Mouse (Mus musculus) midbrain, postnatal 0 days (tissue): ENCODE results near the gene Arl15. TPM values are rescaled to one million over a fixed set of nuclear protein-coding genes. Genes with fewer than 3 reads are reported as not detected.

ENCODE experiments used
- ATAC-seq: fragments of 200-750 bp; cut with Nextera tagmentation; 2 replicates; pipeline ENCODE4 v1.8.0; 2017; ENCODE audit warnings: moderate number of reproducible peaks, mild to moderate bottlenecking, moderate TSS enrichment, moderate library complexity; ENCODE audit not compliant: low FRiP score
- DNase-seq: peaks from one replicate; pipeline ENCODE4 v3.0.0-alpha.2; 2015; ENCODE audit warnings: low spot score
- H3K27ac ChIP-seq: fragments of 300-500 bp; sonication (generic); 2 replicates; pipeline ENCODE4 v1.5.1; 2014; ENCODE audit warnings: low read depth, mild to moderate bottlenecking, low read length, mixed read lengths
- H3K27me3 ChIP-seq: fragments of 300-500 bp; sonication (generic); 2 replicates; pipeline ENCODE4 v1.6.1; 2014; ENCODE audit warnings: low read length, control low read depth, mixed read lengths; ENCODE audit not compliant: insufficient read depth
- H3K36me3 ChIP-seq: fragments of 300-500 bp; sonication (generic); 2 replicates; pipeline ENCODE4 v1.6.1; 2014; ENCODE audit warnings: low read length, control low read depth, mixed read lengths; ENCODE audit not compliant: insufficient read depth
- H3K4me1 ChIP-seq: fragments of 300-500 bp; sonication (generic); 2 replicates; pipeline ENCODE4 v1.6.1; 2014; ENCODE audit warnings: mild to moderate bottlenecking, control low read depth, antibody characterized with exemption, low read length, mixed read lengths; ENCODE audit not compliant: insufficient read depth
- H3K4me2 ChIP-seq: fragments of 300-500 bp; sonication (generic); 2 replicates; pipeline ENCODE4 v1.6.1; 2014; ENCODE audit warnings: low read depth, mild to moderate bottlenecking, low read length, mixed read lengths; ENCODE audit not compliant: poor library complexity, severe bottlenecking
- H3K4me3 ChIP-seq: fragments of 300-500 bp; sonication (generic); 2 replicates; pipeline ENCODE4 v1.5.1; 2014; ENCODE audit warnings: low read depth, mild to moderate bottlenecking, low read length, moderate library complexity
- H3K9ac ChIP-seq: fragments of 300-500 bp; sonication (generic); replicated peaks from 2 replicates; pipeline ENCODE4 v1.6.1; 2014; ENCODE audit warnings: mild to moderate bottlenecking, low read length, moderate library complexity, mixed read lengths; ENCODE audit not compliant: poor library complexity, severe bottlenecking
- H3K9me3 ChIP-seq: fragments of 300-500 bp; sonication (generic); 2 replicates; pipeline ENCODE4 v1.6.1; 2016; ENCODE audit warnings: low read length, control low read depth
- CTCF ChIP-seq: IDR thresholded peaks from 2 replicates; pipeline ENCODE4 v1.5.1; 2016; ENCODE audit warnings: antibody characterized with exemption, mild to moderate bottlenecking
- WGBS: fragments of 180-500 bp; shearing (Covaris S2); extraction: QIAGEN DNeasy Blood & Tissue Kit; methylation state at CpG from one replicate; pipeline ENCODE4 v1.1.7; 2014; 5-methylcytosine and 5-hydroxymethylcytosine counted together
- polyA plus RNA-seq: library from polyadenylated mRNA; unstranded; fragments of >200 nt; fragmentation: Nextera tagmentation; extraction: Ambion mirVana; gene quantifications from 2 replicates; pipeline ENCODE4 v1.2.1, GENCODE M21; 2015
- total RNA-seq: library from RNA; depleted of rRNA; stranded (reverse); fragments of >200 nt; gene quantifications from 2 replicates; pipeline ENCODE4 v1.2.3, GENCODE M21; 2014

The Arl15 gene
- total and polyA plus RNA-seq, 2 experiments from 2014 or later: 16.8 to 54.8 TPM

DNA sequence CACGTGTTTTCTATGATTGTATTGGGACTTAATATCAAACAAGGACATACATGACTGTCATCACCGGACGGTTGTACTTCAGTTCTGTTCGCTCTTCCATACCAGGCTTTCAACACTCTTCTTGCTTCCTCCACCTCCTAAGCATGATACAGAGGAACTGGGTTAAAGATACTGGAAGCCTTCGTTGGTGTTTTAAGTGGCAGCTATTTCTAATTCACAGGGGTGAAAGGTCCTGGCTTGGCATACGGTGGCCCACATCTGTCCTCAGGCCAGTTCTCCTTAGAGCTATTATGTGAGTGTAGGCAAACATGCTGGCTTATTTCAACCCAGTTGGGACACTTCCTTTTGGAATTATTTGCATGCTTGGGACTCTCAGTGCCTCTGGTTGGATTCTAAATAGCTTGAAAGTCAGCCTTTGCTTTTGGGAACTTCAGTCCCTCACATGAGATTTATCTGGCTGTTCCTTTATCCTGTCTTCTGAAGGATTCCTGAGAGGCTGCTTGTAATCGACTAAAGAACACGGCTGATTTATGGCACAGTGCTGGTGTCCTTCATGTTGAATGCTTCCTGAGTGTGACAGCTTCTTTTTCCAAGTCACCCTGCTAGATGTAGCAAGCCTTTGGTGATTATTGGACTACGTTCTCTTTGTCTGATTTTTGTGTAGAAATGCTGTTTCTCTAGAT is 17.7 kb downstream of the Arl15 start:
- DNase-seq (no peak), ATAC-seq (no peak)
- H3K4me3 ChIP-seq: no peak overlapping the region
- H3K4me2 ChIP-seq: no peak overlapping the region
- 66% methylated on average over 9 of the region's 9 CpGs for WGBS
- no peaks in the 10 kb centered on the region for H3K9me3 ChIP-seq
- H3K27ac ChIP-seq: peak overlapping the region; percentile 26; the same call in 1 of the 2 replicates
- H3K4me1 ChIP-seq: 0 out of 2 replicates have a peak, but pooled peaks cover 3% of the 10 kb centered on the region
- H3K9ac ChIP-seq: 0 out of 2 replicates have a peak overlapping the region, but pooled peaks have one; percentile 4
- no peaks in the 10 kb centered on the region for H3K36me3 ChIP-seq
- no peaks in the 10 kb centered on the region for H3K27me3 ChIP-seq
- no peak for TF ChIP-seq CTCF

DNA sequence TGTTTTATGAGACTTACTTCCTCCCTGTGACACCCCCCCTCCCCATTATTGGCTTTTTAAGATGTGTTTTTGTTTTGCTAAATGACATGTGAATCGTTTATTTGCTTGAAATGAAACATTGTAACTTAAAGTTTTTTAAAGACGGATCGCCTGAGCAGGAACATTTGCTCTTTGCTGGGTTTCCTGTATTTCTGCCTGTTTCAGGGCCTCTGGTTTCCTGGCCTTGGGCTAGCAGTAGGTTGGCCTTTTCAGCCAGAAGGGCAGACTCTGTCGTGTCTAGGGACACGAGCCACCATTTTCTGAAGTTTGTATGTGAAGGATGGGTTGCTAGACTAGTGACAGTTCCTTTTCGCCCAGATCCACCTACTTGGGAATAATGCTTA is 18.3 kb downstream of the Arl15 start:
- no peak overlapping the region for H3K4me3 ChIP-seq
- H3K27ac ChIP-seq: peak overlapping the region; percentile 26; the same call in 1 of the 2 replicates
- ATAC-seq: no peak
- no peaks in the 10 kb centered on the region for H3K36me3 ChIP-seq
- H3K27me3 ChIP-seq: no peaks in the 10 kb centered on the region
- TF ChIP-seq CTCF: no peak
- no peaks in the 10 kb centered on the region for H3K9me3 ChIP-seq
- 90% methylated on average over 6 of the region's 6 CpGs for WGBS
- 0 out of 2 replicates have a peak, but pooled peaks cover 3% of the 10 kb centered on the region for H3K4me1 ChIP-seq
- no peak overlapping the region for H3K4me2 ChIP-seq
- H3K9ac ChIP-seq: 0 out of 2 replicates have a peak overlapping the region, but pooled peaks have one; percentile 4
- no peak for DNase-seq

DNA sequence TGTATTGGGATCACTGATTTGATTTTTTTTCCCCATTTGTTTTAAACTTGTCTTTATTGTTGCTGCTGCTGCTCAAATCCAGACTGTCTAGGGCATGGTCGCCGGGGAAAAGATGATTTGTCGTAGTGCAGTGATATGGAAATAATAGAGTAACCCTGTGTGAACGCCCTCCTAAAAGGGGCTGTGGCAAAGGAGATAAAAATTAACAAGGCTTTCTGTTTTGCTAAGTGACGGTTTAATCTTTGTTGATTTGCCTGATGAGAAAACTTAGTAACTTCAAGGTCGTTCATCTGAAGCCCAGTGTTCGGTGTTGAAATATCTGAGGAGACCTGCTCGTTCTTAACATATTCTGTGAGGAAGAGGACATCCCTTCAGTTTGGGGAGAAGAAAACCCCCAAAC is 19.8 kb downstream of the Arl15 start:
- WGBS: 78% methylated on average over 8 of the region's 8 CpGs

DNA sequence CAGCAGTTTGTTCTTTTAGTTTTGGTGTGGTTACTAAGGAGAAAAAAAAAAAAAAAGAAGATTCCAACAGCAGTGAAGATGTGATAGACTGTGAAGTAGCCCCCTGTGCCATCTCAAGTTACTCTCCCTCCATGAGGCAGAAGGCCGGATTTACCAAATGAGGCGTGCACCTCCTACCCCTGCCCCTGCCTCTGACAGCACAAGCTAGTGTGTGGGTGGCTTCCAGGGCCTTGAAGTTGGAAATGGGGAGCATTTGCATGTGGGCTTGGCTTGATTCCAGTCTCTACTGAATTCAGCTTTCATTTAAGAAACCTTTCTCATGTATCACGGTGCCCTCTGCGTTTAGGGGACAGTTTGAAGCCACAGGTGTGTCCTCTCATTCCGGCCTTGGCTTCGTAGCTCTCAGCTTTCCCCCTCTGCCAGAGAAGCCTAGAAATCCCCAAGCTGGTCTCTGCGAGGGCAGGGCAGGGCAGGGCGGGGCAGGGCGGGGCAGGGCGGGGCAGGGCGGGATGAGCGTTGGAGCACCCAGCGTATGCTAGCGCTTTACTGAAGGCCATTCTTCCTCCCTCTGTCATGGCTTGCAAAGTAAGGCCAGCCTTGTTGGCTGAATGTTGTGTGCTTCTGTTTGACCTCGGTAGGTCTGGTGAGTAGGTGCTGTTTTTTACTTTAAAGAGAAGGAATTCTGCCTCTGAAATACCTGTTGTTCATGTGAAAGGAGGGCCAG is 21.6 kb downstream of the Arl15 start:
- Histone ChIP-seq H3K36me3 (no peaks in the 10 kb centered on the region), H3K27ac (no peak overlapping the region), H3K4me2 (no peak overlapping the region), H3K9ac (no peak overlapping the region), H3K9me3 (no peaks in the 10 kb centered on the region), H3K4me3 (no peak overlapping the region), H3K27me3 (no peaks in the 10 kb centered on the region), H3K4me1 (0 out of 2 replicates have a peak, but pooled peaks cover 3% of the 10 kb centered on the region)
- peak; percentile 17 for DNase-seq
- 51% methylated on average over 15 of the region's 15 CpGs for WGBS
- ATAC-seq: no peak
- no peak for TF ChIP-seq CTCF

More for the DNA sequence above, 19.8 kb downstream of the Arl15 start:
- ATAC-seq (no peak), DNase-seq (no peak)
- Histone ChIP-seq H3K9me3 (no peaks in the 10 kb centered on the region), H3K4me3 (no peak overlapping the region), H3K4me2 (no peak overlapping the region), H3K9ac (no peak overlapping the region), H3K27me3 (no peaks in the 10 kb centered on the region), H3K27ac (no peak overlapping the region), H3K4me1 (0 out of 2 replicates have a peak, but pooled peaks cover 3% of the 10 kb centered on the region), H3K36me3 (no peaks in the 10 kb centered on the region)
- no peak for TF ChIP-seq CTCF

DNA sequence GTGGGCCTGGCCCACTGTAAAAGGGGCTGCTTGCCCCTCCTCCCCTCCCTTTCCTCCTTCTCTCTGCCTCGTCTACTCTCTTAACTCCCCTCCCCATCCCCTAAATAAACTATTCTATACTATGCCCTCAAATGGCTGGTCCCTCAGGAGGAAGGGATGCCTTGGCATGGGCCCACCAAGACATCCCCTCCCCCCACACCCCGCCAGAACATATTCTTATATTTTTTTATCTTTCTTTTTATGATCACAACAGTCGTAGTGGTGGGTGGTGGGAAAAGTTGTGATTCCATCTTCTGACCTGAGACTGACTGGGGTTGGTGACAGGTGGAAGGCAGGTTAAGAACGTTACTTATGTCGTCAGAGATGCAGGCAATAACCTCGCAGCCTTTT is 22.1 kb downstream of the Arl15 start:
- Histone ChIP-seq H3K27me3 (no peaks in the 10 kb centered on the region), H3K4me3 (no peak overlapping the region), H3K36me3 (no peaks in the 10 kb centered on the region), H3K9ac (no peak overlapping the region), H3K4me2 (no peak overlapping the region), H3K9me3 (no peaks in the 10 kb centered on the region), H3K27ac (no peak overlapping the region), H3K4me1 (0 out of 2 replicates have a peak, but pooled peaks cover 3% of the 10 kb centered on the region)
- TF ChIP-seq CTCF: no peak
- no peak for DNase-seq
- 83% methylated on average over 6 of the region's 6 CpGs for WGBS
- no peak for ATAC-seq

DNA sequence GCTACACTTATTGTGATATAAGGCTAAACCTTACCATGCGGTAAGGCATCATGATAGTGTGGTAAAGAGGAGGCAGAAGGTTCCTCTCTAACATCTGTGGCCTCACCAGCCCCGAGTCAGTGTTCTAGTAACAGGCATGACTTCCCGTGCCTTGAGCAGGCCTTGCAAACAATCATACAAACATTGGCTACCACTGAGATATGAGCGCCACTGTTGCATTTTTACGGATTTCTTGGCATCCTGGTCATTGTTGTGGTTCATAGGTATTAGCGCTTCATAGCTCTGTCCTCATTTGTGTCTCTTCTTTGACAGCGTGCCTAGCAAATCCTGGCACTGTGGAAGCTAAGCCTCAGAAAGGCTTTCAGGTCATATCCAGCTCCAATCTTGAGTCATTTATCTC is 24.7 kb downstream of the Arl15 start:
- no peaks in the 10 kb centered on the region for H3K27me3 ChIP-seq
- ATAC-seq (no peak), DNase-seq (no peak)
- no peak overlapping the region for H3K4me2 ChIP-seq
- no peak overlapping the region for H3K9ac ChIP-seq
- no peak overlapping the region for H3K27ac ChIP-seq
- no peak overlapping the region for H3K4me3 ChIP-seq
- H3K4me1 ChIP-seq: no peaks in the 10 kb centered on the region
- no peak for TF ChIP-seq CTCF
- WGBS: 97% methylated on average over 7 of the region's 7 CpGs
- H3K9me3 ChIP-seq: no peaks in the 10 kb centered on the region
- H3K36me3 ChIP-seq: no peaks in the 10 kb centered on the region
